Comparison of ENCODE assay signal across 18 mouse cellular contexts in genomic region chr8:126519447-126519975, GRCm38 (mm10). TPM values are rescaled to one million over a fixed set of nuclear protein-coding genes. Genes with fewer than 3 reads are reported as not detected.
A peak's percentile ranks its signal among the peaks of the same experiment; 100 is the strongest.
DNase-seq lines count a peak whose midpoint lies in the region; ATAC-seq and TF ChIP-seq lines count a peak whose summit lies in the region.
"Had no signal": no experiment of that assay in that cellular context is flagged by ENCODE, and none has a peak within 500 bp of the region (broad histone marks: within the 10 kb centered on the region; RNA-seq: fewer than 3 reads in every experiment).

No protein-coding gene starts in this region.

- intact Hi-C loops in heart, adult 2 months (cut with DNase I) = no loop called here

- no peak for DNase-seq in heart, adult 2 months
- no peak for DNase-seq in heart, adult 8-10 months (ENCODE audit: low spot score)
- no peak for DNase-seq in lung, adult 2 months
- DNase-seq in lung, postnatal 10 days = no peak
- DNase-seq in ES-E14 (ENCODE audit: low read depth, low spot score) = no peak
- no peak for DNase-seq in ovary, postnatal 10 days (ENCODE audit: low spot score)
- no peak for DNase-seq in spleen, postnatal 36 days (ENCODE audit: low spot score in 2 of 2)
- DNase-seq: adrenal gland, postnatal 36 days; cerebellum, adult 18-20 months; heart, postnatal 36 days; thymus, postnatal 25 days had no signal

- no peaks in the 10 kb centered on the region for H3K9me3 ChIP-seq in ES-E14 (ENCODE audit: control insufficient read depth, insufficient read depth, low read depth, low read length)
- no peaks in the 10 kb centered on the region for H3K9me3 ChIP-seq in stomach, embryonic 14.5 days (ENCODE audit: control insufficient read depth, low read depth, low read length)
- H3K9me3 ChIP-seq: embryonic facial prominence, embryonic 12.5 days; forebrain, embryonic 10.5 days; heart, embryonic 10.5 days; liver, embryonic 15.5 days had no signal

- H3K9ac ChIP-seq in heart, adult 2 months (ENCODE audit: low read depth, low read length) = no peak overlapping the region
- H3K9ac ChIP-seq in ES-E14 (ENCODE audit: insufficient read depth, low read depth, low read length, poor library complexity, severe bottlenecking) = no peak overlapping the region
- H3K9ac ChIP-seq in stomach, embryonic 14.5 days (replicated peaks; ENCODE audit: low read depth, low read length) = no peak overlapping the region
- H3K9ac ChIP-seq: embryonic facial prominence, embryonic 12.5 days; liver, embryonic 15.5 days had no signal

- peak; percentile 56 for TF ChIP-seq CTCF in heart, adult 2 months (IDR thresholded peaks at IDR 0.05)
- 0 out of 2 replicates have a peak, but pooled peaks have one; percentile 3 for TF ChIP-seq CTCF in lung, adult 2 months (IDR thresholded peaks at IDR 0.05; ENCODE audit: insufficient read depth, low read length)

- H3K79me2 ChIP-seq in heart, adult 2 months (replicated peaks; ENCODE audit: control insufficient read depth, insufficient read depth, low read length) = no peaks in the 10 kb centered on the region

- H3K4me1 ChIP-seq in heart, adult 2 months (ENCODE audit: control insufficient read depth, insufficient read depth, low read length) = peaks cover 24% of the 10 kb centered on the region
- H3K4me1 ChIP-seq in lung, adult 2 months (ENCODE audit: control insufficient read depth, insufficient read depth, low read length) = peaks cover 20% of the 10 kb centered on the region
- peaks cover 0 to 2% of the 10 kb centered on the region in 2 experiments; a peak in 2 of 4 replicates for H3K4me1 ChIP-seq in ES-E14 (ENCODE audit: control insufficient read depth in 2 of 2, insufficient read depth in 2 of 2, low read length in 2 of 2, poor library complexity in 1 of 2)
- H3K4me1 ChIP-seq in stomach, embryonic 14.5 days (ENCODE audit: control insufficient read depth, insufficient read depth, low read length) = 0 out of 2 replicates have a peak, but pooled peaks cover 3% of the 10 kb centered on the region

- H3K36me3 ChIP-seq in heart, adult 2 months (ENCODE audit: control insufficient read depth, insufficient read depth, low read length) = no peaks in the 10 kb centered on the region
- no peaks in the 10 kb centered on the region for H3K36me3 ChIP-seq in ES-E14 (ENCODE audit: control insufficient read depth, insufficient read depth, low read length, poor library complexity, severe bottlenecking)
- no peaks in the 10 kb centered on the region for H3K36me3 ChIP-seq in stomach, embryonic 14.5 days (ENCODE audit: control insufficient read depth, insufficient read depth, low read length)
- H3K36me3 ChIP-seq: embryonic facial prominence, embryonic 12.5 days; forebrain, embryonic 10.5 days; heart, embryonic 10.5 days; liver, embryonic 15.5 days had no signal

- no peak overlapping the region for H3K27ac ChIP-seq in heart, adult 2 months
- H3K27ac ChIP-seq in ES-E14 (ENCODE audit: insufficient read depth, low read depth, low read length, poor library complexity, severe bottlenecking) = no peak overlapping the region
- peak overlapping the region; percentile 18; the same call in 1 of the 2 replicates for H3K27ac ChIP-seq in stomach, embryonic 14.5 days (ENCODE audit: low read length)
- H3K27ac ChIP-seq: embryonic facial prominence, embryonic 12.5 days; forebrain, embryonic 10.5 days; heart, embryonic 10.5 days; liver, embryonic 15.5 days had no signal

- in situ Hi-C loops in ES-E14 (cut with MboI; ENCODE audit: low sequenced_read_pairs in 2 of 2, unreplicated experiment in 2 of 2) = no loop called here

- no peak for TF ChIP-seq EP300 in heart, adult 2 months (IDR thresholded peaks at IDR 0.05; ENCODE audit: insufficient read depth, low read depth, low read length)

- H3K4me3 ChIP-seq in heart, adult 2 months = no peak overlapping the region
- no peak overlapping the region for H3K4me3 ChIP-seq in lung, adult 2 months (replicated peaks; ENCODE audit: extremely low read depth, low read depth, low read length)
- H3K4me3 ChIP-seq in ES-E14 (ENCODE audit: insufficient read depth in 1 of 2, low read depth in 1 of 2, low read length in 2 of 2, poor library complexity in 1 of 2, severe bottlenecking in 1 of 2) = no peak overlapping the region
- no peak overlapping the region for H3K4me3 ChIP-seq in stomach, embryonic 14.5 days (ENCODE audit: low read depth, low read length)
- H3K4me3 ChIP-seq: embryonic facial prominence, embryonic 12.5 days; forebrain, embryonic 10.5 days; heart, embryonic 10.5 days; liver, embryonic 15.5 days; myocyte had no signal

- ATAC-seq in stomach, embryonic 14.5 days (ENCODE audit: insufficient number of reproducible peaks, insufficient read depth, low FRiP score, low read depth) = no peak
- ATAC-seq: inflammation-experienced regulatory T-cells, adult 6 months had no signal

- H3K27me3 ChIP-seq in heart, adult 2 months (ENCODE audit: control insufficient read depth, insufficient read depth, low read length) = no peaks in the 10 kb centered on the region
- H3K27me3 ChIP-seq in stomach, embryonic 14.5 days (ENCODE audit: control insufficient read depth, insufficient read depth, low read length) = no peaks in the 10 kb centered on the region
- H3K27me3 ChIP-seq: embryonic facial prominence, embryonic 12.5 days had no signal

- no peak overlapping the region for H3K4me2 ChIP-seq in stomach, embryonic 14.5 days (replicated peaks; ENCODE audit: low read depth, low read length)
- H3K4me2 ChIP-seq: embryonic facial prominence, embryonic 12.5 days; liver, embryonic 15.5 days had no signal

- 91% methylated on average over 4 of the region's 4 CpGs for WGBS in heart, adult 2 months
- 95% methylated on average over 4 of the region's 4 CpGs for WGBS in lung, adult 2 months
- WGBS in stomach, embryonic 14.5 days = 87% methylated on average over 4 of the region's 4 CpGs

- TF ChIP-seq POLR2A in heart, adult 2 months (IDR thresholded peaks at IDR 0.05; ENCODE audit: insufficient read depth, low read depth, low read length) = no peak
- no peak for TF ChIP-seq POLR2A in lung, adult 2 months (IDR thresholded peaks at IDR 0.05; ENCODE audit: borderline replicate concordance, extremely low read depth, low read depth, low read length)

TF ChIP-seq in ES-E14, 5 proteins besides CTCF, POLR2A, EP300 and RAD21:
- no peak for TF ChIP-seq MAFK (IDR thresholded peaks at IDR 0.05; ENCODE audit: insufficient read depth, low read depth, low read length)
- no peak for TF ChIP-seq CHD2 (IDR thresholded peaks at IDR 0.05; ENCODE audit: low read depth, low read length)
- no peak for TF ChIP-seq ZC3H11A (IDR thresholded peaks at IDR 0.05; ENCODE audit: borderline replicate concordance, low read depth, low read length)
- TF ChIP-seq ZNF384 (IDR thresholded peaks at IDR 0.05; ENCODE audit: low read depth, low read length) = peak; percentile 64; the same call in 1 of the 2 replicates
- no peak for TF ChIP-seq HCFC1 (IDR thresholded peaks at IDR 0.05; ENCODE audit: borderline replicate concordance, insufficient read depth, low read length)

RNA-seq across cellular contexts. Expression of gene Tarbp1, which starts 44.6 kb away (rescaled TPM):
- 1 to 10 TPM; 3.9 to 4.0 TPM for total RNA-seq in heart, adult 2 months (2021)
- 2.5 and 4.9 TPM in 2 replicates for polyA plus RNA-seq in heart, adult 2 months (2012; rRNA removed)
- 1 to 10 TPM; 2.9 to 4.9 (median 3.5) TPM for total RNA-seq in heart, adult 8-10 months (2022)
- 4.4 TPM in 2 replicates for polyA plus RNA-seq in lung, adult 2 months (2012; rRNA removed)
- total RNA-seq in ES-E14 (2012; rRNA removed) = 9.5 and 11.9 TPM in 2 replicates
- 3.8 and 4.0 TPM in 2 replicates for polyA plus RNA-seq in stomach, embryonic 14.5 days (2014; fragmentation: Nextera tagmentation; extraction: Ambion mirVana)
